Mouse (Mus musculus) embryonic facial prominence, embryonic 11.5 days (tissue): Measurements from ENCODE around the gene Cnih3. TPM values are rescaled to one million over a fixed set of nuclear protein-coding genes. Genes with fewer than 3 reads are reported as not detected.

Experiments used
- ATAC-seq: fragments of 200-750 bp; cut with Nextera tagmentation; replicated peaks from 2 replicates; pipeline ENCODE4 v1.8.0; 2017; ENCODE audit warnings: low read depth; ENCODE audit not compliant: insufficient number of reproducible peaks, low FRiP score, low TSS enrichment
- DNase-seq: peaks from one replicate; pipeline ENCODE4 v3.0.0-alpha.2; 2015; ENCODE audit warnings: low spot score
- H3K27ac ChIP-seq: fragments of 300-500 bp; sonication (generic); replicated peaks from 2 replicates; pipeline ENCODE4 v1.5.1; 2014; ENCODE audit warnings: mild to moderate bottlenecking, low read depth, low read length, control low read depth
- H3K27me3 ChIP-seq: fragments of 300-500 bp; sonication (generic); 2 replicates; pipeline ENCODE4 v1.6.1; 2014; ENCODE audit warnings: mild to moderate bottlenecking, low read length, moderate library complexity, mixed read lengths; ENCODE audit not compliant: control insufficient read depth, insufficient read depth
- H3K36me3 ChIP-seq: fragments of 300-500 bp; sonication (generic); replicated peaks from 2 replicates; pipeline ENCODE4 v1.6.1; 2014; ENCODE audit warnings: low read depth, mild to moderate bottlenecking, low read length, moderate library complexity, mixed read lengths; ENCODE audit not compliant: control insufficient read depth, insufficient read depth
- H3K4me1 ChIP-seq: fragments of 300-500 bp; sonication (generic); 2 replicates; pipeline ENCODE4 v1.6.1; 2014; ENCODE audit warnings: low read length, mixed read lengths; ENCODE audit not compliant: control insufficient read depth, insufficient read depth
- H3K4me2 ChIP-seq: fragments of 300-500 bp; sonication (generic); 2 replicates; pipeline ENCODE4 v1.6.1; 2014; ENCODE audit warnings: low read depth, mild to moderate bottlenecking, control low read depth, low read length, moderate library complexity
- H3K4me3 ChIP-seq: fragments of 300-500 bp; sonication (generic); 2 replicates; pipeline ENCODE4 v1.5.1; 2014; ENCODE audit warnings: low read depth, low read length, control low read depth
- H3K9ac ChIP-seq: fragments of 300-500 bp; sonication (generic); replicated peaks from 2 replicates; pipeline ENCODE4 v1.6.1; 2014; ENCODE audit warnings: mild to moderate bottlenecking, control low read depth, low read length
- H3K9me3 ChIP-seq: fragments of 300-500 bp; sonication (generic); replicated peaks from 2 replicates; pipeline ENCODE4 v1.6.1; 2016; ENCODE audit warnings: mild to moderate bottlenecking, low read length, inconsistent platforms, mixed read lengths; ENCODE audit not compliant: control insufficient read depth
- WGBS: fragments of 180-500 bp; shearing (Covaris S2); extraction: QIAGEN DNeasy Blood & Tissue Kit; methylation state at CpG from one replicate; pipeline ENCODE4 v1.1.7; 2014; 5-methylcytosine and 5-hydroxymethylcytosine counted together
- polyA plus RNA-seq: library from polyadenylated mRNA; unstranded; fragments of >200 nt; fragmentation: Nextera tagmentation; extraction: Ambion mirVana; gene quantifications from 2 replicates; pipeline ENCODE4 v1.2.1, GENCODE M21; 2014

Gene Cnih3
- polyA plus RNA-seq, 1 experiment from 2014 or later: 0.50 TPM

DNA sequence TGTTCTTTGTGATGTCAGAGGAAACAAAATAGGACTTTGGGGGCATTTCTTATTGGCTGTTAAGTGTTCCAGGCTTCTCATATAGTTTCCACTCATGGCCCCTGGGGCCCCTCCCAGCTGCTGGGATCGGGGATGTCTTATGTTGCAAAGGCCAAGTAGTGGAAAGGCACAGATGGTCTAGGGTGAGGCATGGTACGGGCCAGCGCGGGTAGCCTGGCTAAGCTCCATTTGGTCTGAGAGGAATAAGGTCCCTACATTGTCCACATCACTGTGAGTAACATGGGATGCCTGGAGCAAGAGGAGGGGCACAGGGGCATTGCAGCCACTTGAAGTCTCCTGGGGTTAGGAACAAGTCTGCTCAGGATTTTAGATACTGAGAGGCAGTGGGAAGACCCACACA lies 95.1 kb downstream of the Cnih3 start:
- 90% methylated on average over 4 of the region's 4 CpGs for WGBS
- H3K4me3 ChIP-seq: no peak overlapping the region
- no peak for DNase-seq
- H3K9me3 ChIP-seq: no peaks in the 10 kb centered on the region
- H3K27ac ChIP-seq: no peak overlapping the region
- H3K4me2 ChIP-seq: no peak overlapping the region
- no peaks in the 10 kb centered on the region for H3K4me1 ChIP-seq
- H3K36me3 ChIP-seq: no peaks in the 10 kb centered on the region
- no peaks in the 10 kb centered on the region for H3K27me3 ChIP-seq
- no peak for ATAC-seq
- no peak overlapping the region for H3K9ac ChIP-seq

DNA sequence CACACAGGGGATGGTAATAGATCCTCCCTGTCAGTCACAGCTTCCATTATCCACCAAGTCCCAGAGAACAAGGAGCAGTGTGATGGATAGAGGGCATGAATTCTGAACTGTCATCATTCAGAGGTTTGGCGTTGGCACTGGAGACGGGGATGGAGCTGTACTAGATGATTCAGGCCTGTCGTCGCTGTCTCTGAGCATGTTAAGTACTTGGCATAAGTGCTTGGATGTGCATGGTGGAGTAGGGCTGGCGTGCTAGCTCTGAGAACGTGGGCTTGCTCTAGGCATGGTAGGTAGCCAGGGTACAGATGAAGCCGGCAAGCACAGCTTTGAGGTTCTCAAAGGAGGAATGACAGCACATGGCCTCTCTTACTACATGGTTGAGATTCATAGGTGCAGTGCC lies 95.6 kb downstream of the Cnih3 start:
- no peak for ATAC-seq
- 87% methylated on average over 7 of the region's 7 CpGs for WGBS
- no peaks in the 10 kb centered on the region for H3K9me3 ChIP-seq
- no peaks in the 10 kb centered on the region for H3K36me3 ChIP-seq
- H3K27ac ChIP-seq: no peak overlapping the region
- no peak overlapping the region for H3K9ac ChIP-seq
- H3K27me3 ChIP-seq: no peaks in the 10 kb centered on the region
- H3K4me1 ChIP-seq: no peaks in the 10 kb centered on the region
- no peak overlapping the region for H3K4me2 ChIP-seq
- no peak for DNase-seq
- no peak overlapping the region for H3K4me3 ChIP-seq

DNA sequence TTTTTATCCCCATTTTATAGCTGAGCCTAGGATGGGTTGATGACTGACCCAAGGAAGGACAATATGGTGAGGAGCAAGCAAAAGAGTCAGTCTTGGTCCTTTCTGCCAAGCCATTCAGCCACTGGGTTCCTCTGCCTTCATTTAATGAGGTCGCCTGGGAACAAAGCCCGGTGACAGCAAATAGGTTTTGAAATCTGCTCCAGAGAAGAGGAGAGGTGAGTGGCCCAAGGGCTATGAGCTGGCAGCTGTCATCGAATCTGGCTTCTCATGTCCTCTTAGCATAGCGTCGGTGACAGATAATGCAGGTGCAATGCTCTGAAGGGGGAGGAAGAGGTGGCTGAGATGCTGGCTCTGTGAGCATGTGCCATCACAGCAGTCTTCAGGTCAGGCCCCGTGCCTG lies 100.7 kb downstream of the Cnih3 start:
- Histone ChIP-seq H3K4me3 (no peak overlapping the region), H3K27ac (no peak overlapping the region), H3K4me1 (no peaks in the 10 kb centered on the region), H3K4me2 (no peak overlapping the region), H3K9me3 (no peaks in the 10 kb centered on the region), H3K9ac (no peak overlapping the region), H3K27me3 (no peaks in the 10 kb centered on the region), H3K36me3 (no peaks in the 10 kb centered on the region)
- no peak for DNase-seq
- no peak for ATAC-seq
- 84% methylated on average over 6 of the region's 6 CpGs for WGBS

DNA sequence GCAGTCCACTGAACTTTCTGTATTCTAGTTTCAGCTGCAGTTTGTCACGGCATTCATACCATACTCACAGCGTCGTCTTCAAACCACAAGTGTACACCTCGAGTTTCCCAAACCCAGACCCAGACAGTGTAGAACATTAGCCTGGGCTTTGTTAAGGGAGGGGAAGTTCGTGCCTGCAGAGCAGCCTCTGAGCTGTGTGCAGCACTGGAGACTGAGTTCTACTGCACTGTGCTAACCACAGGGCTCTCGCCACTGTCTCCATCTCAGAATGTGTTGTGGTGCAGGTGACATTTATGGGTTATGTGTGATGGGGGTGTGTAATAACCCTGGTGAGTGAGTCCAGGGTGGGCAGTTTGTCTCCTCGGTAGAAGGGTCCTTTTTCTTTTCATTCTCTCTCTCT lies 104.5 kb downstream of the Cnih3 start:
- no peaks in the 10 kb centered on the region for H3K27me3 ChIP-seq
- no peak overlapping the region for H3K4me3 ChIP-seq
- no peaks in the 10 kb centered on the region for H3K4me1 ChIP-seq
- H3K36me3 ChIP-seq: no peaks in the 10 kb centered on the region
- DNase-seq (no peak), ATAC-seq (no peak)
- no peaks in the 10 kb centered on the region for H3K9me3 ChIP-seq
- no peak overlapping the region for H3K9ac ChIP-seq
- H3K27ac ChIP-seq: no peak overlapping the region
- 84% methylated on average over 7 of the region's 7 CpGs for WGBS
- no peak overlapping the region for H3K4me2 ChIP-seq

DNA sequence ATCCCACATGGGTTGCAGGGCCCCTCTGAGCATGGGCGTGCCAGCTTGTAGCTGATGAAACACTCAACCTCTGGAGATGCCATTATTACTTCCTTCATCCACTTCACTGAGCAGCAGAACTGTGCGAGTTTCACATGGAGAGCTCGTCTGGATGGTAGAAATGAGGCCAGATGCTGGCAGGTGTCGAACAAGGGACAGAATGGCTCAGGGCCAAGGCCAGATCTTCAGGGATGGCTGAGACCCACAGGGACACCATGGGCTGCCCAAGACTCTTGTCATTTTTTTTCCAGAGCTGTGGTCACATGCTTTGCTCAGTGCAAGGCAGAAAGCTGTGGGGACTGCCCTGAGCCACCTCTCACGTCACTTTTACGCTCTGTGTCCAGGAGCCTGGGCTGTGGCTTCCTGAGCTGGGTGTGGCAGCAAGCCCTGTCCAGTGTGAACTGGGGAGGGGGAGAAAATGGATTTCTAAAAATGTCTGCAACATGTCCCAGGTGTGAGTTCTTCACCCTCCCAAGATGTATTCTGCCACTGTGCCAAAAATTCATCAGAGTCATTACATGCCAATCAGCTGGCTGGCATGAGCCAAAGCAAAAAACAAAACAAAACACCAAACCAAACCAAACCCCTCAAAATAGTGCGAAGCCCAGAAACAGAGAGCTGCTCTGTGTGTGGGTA lies 107.1 kb downstream of the Cnih3 start:
- WGBS: 84% methylated on average over 7 of the region's 7 CpGs
- Histone ChIP-seq H3K27me3 (no peaks in the 10 kb centered on the region), H3K9me3 (no peaks in the 10 kb centered on the region), H3K36me3 (no peaks in the 10 kb centered on the region), H3K27ac (no peak overlapping the region), H3K9ac (no peak overlapping the region), H3K4me2 (no peak overlapping the region), H3K4me1 (no peaks in the 10 kb centered on the region), H3K4me3 (no peak overlapping the region)
- ATAC-seq (no peak), DNase-seq (no peak)

DNA sequence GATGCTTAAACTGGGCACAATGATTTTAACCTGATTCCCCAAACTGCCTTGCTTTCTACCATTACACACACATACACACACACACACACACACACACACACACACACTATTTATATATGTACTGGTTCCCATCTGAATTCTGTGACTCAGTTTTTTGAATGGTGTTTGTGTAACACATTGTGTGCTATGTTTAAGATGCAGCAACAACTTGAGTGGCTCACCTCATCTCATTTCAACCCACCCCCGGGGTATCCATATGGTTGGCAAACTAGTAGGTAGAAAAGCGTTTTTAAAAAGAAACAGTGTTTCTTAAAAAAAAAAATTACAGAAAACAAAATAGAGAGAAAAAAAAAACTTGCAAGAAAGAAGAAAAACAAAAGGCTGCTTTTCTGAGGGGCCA lies 107.9 kb downstream of the Cnih3 start:
- Histone ChIP-seq H3K27ac (no peak overlapping the region), H3K9ac (no peak overlapping the region), H3K4me3 (no peak overlapping the region), H3K9me3 (no peaks in the 10 kb centered on the region), H3K27me3 (no peaks in the 10 kb centered on the region), H3K36me3 (no peaks in the 10 kb centered on the region), H3K4me1 (no peaks in the 10 kb centered on the region), H3K4me2 (no peak overlapping the region)
- DNase-seq (no peak), ATAC-seq (no peak)
- WGBS: 65% methylated on average over 2 of the region's 2 CpGs

DNA sequence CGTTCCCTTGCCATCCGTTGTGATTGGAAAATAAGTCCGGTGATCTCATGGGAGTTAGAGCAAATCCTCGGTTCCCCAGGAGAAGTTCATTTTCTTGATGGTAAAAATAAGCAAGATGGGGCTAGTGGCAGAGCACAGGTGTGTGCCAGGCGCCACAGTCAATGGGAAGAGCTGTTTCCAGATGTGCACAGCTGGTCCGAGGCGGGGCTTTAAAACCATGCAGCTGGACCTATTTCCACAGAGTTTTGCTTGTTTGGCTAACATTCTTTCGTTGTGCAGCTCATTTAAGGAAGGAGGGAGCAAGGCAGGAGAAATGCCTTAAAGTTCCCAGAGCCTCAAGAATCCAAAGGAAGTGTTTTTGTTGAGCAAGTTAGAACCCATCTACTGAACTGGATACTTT lies 109.1 kb downstream of the Cnih3 start:
- Histone ChIP-seq H3K27ac (no peak overlapping the region), H3K27me3 (no peaks in the 10 kb centered on the region), H3K4me3 (no peak overlapping the region), H3K36me3 (no peaks in the 10 kb centered on the region), H3K9ac (no peak overlapping the region), H3K9me3 (no peaks in the 10 kb centered on the region), H3K4me2 (no peak overlapping the region), H3K4me1 (no peaks in the 10 kb centered on the region)
- ATAC-seq: no peak
- peak; percentile 22 for DNase-seq
- WGBS: 63% methylated on average over 8 of the region's 8 CpGs

DNA sequence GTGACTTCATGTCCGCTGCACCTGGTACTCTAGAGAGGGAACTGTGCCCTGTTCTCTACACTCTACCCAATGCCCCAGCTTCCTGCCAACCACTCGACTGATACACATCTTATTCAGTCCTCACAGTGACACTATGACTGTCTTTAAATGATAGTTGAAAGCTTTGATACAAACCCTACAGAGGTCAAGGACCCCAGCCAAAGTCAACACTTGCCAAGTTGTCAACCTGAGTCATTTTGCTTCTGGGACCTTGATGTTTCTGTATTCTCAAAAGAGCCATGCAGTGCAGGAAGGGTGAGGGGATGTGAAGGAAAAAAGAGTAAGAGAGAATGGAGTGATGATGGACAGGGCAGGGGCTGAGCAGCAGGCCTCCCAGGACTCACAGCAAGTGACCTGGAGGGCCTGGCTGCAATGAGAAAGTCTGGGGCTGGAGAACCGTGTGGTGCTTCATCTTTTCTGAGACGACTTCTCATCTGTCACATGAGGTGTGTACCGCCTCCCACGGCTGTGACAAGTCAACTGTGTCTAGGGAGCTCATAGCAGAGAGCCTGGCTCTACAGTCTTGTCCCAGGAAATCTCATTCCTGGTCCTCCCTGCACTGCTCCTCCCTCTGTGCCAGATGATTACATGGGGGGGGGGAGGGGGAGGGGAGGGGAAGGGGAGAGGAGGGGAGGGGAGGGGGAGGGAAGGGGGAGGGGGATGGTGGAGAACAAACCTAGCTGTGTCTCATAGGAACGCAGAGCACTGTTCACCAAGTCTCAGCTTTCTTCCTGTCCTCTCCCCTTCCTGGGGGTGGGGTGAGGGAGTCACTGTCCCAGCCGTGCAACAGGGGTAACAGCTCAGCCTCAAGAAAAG lies 109.8 kb downstream of the Cnih3 start:
- Histone ChIP-seq H3K9me3 (no peaks in the 10 kb centered on the region), H3K4me2 (no peak overlapping the region), H3K4me3 (no peak overlapping the region), H3K27ac (no peak overlapping the region), H3K27me3 (no peaks in the 10 kb centered on the region), H3K36me3 (no peaks in the 10 kb centered on the region), H3K4me1 (no peaks in the 10 kb centered on the region), H3K9ac (no peak overlapping the region)
- DNase-seq: no peak
- WGBS: 39% methylated on average over 8 of the region's 8 CpGs
- ATAC-seq: no peak
